Mouse (Mus musculus): ENCODE measurements around the gene Dda1. TPM values are rescaled to one million over a fixed set of nuclear protein-coding genes. Genes with fewer than 3 reads are reported as not detected.

Gene Dda1
- 12.2 TPM for polyA plus RNA-seq (2014; fragmentation: Illumina TruSeq; extraction: RNeasy Lipid Tissue Mini Kit (QIAGEN cat#74804); ENCODE audit: low read depth, low replicate concordance)

DNA sequence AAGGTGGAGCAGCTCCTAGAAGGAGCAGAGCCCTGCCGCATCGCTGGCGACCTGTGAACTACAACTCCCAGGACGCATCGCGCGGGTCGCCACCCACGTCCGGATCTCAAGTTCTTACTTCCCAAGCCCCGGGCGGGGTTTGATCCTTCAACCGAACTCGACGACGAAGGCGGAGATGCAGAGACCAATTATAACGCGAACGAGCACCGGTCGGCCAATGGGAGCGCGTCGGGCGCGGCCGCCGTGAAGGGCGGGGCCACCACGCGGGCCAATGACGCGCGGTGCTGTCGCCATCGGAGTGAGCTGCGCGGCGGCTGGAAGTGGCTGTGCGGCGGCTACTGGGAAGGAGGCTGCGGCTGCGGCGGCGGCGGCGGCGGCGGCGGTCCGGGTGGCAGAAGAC, at the start of gene Dda1:
TSS of gene Dda1 (plus strand) at position 284 of the 400 bp plus-strand sequence.

DNA sequence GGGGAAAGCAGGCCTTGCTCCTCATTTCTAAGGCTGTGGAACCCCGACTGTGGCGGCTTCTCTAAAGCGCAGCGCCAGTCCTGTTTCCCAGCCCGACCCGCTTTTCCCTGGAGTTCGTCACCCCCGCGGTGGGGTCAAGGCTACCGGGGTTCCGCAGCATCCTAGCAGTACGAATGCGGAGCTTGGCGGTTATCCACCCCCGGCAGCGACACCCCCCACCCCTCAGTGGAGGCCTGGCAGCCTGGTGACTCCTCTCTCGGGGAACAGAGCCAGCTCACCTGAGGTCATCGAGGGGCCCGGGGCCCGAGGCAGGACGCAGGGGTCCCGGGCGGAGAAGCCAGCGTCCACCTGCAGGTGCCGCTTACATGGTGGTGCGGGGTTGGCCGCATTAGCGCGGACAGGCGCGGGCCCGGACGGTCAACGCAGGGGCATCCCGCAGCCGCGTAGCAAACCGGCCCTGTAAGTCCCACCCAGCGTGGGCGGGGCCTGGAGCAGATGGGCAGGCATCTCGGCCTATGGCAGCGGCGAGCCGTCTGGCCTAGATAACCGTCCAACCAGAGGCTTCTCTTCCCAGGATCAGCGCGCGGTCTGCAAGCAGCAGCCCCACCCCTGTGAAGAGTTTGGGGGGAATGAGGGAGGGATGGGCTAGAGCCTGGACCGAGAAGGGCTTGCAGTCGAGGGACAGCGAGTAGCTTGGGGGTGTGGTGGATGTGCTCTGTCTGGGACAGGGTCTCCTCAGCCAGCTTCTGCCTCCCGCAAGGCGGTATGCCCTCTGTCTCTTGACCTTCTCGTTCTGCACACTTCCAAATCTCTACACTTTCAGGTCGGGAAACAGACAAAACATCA, 5.6 kb upstream of the Dda1 start, which contains the start of gene Abhd8:
TSS of gene Abhd8 (minus strand) at position 468 of the 846 bp plus-strand sequence.

DNA sequence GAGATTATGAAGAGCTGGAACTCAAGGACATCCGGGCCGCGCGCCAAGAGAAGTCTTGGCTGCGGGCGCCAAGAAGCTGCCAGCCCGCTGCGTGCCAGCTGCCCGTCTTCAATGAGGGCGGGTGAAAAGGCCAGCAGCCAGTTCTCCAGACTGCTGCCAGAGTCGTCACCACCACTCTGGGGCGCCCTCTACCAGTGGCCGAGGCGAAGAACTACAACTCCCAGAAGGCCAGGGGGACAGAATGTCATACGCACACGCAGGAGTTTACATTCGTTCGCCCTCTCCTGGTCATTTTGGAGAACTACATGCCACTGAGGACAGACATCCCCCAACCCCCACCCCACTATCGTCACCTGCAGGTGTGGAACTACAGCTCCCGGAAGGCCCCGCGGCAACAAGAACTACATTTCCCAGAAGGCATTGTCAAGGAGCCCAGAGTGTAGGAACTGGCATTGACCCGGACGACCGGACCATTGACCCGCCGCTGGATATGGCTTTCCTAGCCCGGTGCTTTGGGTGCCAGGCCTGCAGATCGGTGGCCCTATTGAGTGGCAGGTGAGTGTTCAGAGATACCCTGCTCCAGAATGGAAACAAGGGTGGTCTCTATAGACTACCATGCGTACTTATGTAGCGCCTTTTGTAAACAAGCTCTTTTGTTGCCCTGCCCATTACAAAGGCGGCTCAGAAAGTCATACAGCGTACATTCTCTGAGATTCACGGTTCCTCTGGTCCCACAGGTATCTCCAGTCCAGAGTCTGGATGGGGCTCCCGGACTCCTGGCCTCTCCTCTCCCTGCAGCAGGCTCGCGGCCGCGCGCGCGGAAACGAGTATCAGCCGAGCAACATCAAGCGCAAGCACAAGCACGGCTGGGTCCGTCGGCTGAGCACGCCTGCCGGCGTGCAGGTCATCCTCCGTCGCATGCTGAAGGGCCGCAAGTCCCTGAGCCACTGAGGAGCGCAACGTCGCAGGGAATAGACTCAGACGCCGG, 4.2 kb upstream of the Dda1 start, which contains the start of gene Mrpl34:
TSS of gene Mrpl34 (plus strand) at position 447 of the 988 bp plus-strand sequence.

DNA sequence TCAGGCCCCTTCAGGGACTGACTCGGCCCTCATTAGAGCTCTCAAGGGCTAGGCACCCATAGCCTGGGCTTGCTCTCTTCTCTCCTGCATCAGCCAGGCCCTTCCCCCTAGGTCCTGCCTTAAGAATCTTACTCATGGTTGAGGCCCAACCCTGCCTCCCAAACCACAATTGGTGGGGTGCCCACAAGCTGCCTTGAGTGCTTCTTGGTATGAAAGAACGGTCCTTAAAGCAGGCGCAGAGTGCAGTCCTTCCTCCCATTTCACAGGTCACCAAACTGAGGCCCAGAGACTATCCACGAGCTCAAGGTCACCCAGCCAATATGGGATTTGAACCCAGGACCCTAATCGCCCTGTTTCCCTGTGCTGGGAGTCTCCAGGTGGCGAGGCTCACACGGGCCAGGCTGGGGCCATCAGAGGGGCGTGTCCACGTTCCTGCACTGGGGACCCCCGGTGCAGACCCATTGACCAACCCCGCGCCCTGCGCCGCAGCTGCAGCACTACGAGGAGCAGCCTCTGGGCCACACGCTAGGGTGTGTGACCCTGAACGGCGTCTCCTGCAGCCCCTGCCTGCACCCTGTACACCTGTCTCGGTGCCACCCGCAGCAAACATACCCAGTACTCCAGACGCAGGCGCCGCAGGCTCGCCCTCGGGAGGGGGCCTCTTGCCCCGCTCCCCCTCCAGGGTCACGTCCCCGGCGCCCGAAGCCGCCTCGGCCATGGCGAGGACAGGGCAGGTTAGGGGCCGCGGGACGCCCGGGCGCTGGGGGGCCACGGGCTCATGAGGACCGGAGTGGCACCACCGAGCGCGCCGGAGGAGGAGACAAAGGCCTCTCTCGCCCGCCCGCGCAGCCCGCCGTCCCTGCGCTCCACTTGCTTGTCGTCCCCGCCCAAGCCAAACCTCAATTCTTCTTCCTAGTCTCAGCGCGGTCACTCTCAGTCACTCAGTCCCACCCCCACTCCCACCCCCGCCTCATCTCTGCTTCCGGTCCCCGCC, 16.4 kb downstream of the Dda1 start, which contains the start of gene Ano8:
TSS of gene Ano8 (minus strand) at position 822 of the 994 bp plus-strand sequence.

DNA sequence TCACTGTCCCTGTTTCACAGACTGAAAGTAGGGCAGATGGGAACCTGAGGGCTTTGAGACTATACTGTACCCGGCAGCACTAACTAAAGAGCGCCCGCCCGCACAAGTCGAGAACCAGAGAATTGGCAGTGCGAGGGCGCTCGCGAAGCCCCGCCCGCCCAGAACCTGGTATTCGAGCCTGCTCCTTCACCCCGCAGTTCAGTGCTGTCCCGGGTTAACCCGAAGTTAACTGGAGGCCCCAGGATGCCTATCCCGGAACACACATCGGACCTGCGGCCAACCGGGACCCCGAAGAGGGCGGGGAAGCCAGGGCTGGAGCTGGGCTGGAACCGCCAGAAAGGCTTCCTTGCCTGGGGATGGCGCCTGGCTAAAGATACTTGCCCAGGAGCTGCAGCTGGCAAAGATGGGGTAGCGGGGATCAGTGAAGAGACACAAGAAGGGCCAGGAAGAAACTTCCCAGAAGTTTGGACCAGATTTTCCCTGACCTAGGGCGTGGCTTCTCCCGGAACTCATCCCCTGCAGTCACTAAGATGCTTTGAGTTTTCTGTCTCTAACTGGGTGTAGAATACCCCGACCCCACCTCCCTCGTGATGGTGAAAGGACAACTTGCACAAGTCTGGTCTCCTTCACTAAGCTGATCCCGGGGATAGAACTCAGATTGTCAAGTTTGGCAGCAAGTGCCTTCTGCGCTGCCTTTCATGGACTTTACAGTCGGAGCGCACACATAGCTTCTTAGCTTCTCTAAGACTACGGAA, 18.9 kb downstream of the Dda1 start, which contains the start of gene Gtpbp3:
TSS of gene Gtpbp3 (plus strand) at position 413 of the 755 bp plus-strand sequence.

DNA sequence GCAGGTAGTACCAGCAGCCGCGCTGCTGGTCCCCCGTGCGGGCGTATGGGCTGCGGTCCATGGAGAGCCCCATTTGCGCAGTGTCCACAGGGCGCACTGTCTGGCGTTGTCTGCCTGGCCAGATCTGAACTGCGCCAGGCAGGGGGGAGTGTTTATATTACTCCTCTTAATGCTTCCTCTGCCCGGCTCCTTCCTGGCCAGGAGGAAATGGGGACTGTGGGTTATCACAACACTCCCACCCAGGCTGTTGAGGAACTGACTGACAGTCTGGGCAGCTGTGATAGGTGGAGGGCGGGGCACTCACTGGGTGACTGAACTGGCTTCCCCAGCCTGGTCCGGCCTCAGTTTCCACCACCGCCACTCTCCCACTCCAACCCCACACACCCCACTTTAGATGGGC, 42.6 kb downstream of the Dda1 start, which contains the start of gene Plvap:
TSS of gene Plvap (minus strand) at position 109 of the 400 bp plus-strand sequence.

DNA sequence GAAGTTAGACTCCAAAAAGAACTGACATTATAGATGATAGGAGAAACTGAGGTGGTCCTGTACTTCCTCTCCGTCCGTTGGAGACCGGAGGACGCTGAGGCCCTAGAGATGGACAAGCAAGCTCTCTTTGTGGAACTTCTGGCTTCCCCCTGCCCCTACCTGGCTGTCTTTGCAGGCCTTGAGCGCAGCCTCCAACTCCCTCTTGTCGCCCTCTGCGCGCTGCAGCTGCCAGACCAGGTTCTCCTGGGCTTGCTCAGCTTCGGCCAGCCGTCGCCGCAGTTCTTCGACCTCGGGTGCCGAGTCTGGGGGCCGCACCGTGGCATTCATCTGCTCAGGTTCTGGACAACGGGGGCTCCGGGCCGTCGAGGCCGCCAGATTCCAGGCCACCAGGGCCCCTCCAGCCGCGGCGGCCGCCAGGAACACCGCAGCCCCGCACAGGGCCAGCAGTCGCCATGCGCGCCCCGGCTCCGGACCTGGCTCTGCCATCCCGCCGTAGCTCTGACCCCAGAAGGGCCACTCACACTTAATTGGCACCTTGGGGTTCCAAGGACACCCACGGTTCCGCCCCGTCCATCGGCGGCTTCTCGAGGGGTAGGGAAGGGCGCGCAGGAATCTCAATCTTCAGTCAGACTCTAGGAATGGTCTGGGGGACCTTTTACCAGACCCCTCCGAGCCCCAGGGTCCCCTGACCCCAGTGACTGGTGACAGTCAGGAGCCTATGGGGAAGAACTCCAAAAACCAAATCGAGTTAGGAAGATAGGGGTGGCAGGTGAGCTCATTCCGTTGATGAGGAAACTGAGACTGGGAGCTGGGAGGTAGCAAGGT, 56.4 kb downstream of the Dda1 start, which contains the start of gene Ccdc194:
TSS of gene Ccdc194 (minus strand) at position 486 of the 825 bp plus-strand sequence.

Other genes with a start within 250 kb of the Dda1 start
- gene Myo9b, start 196.5 kb upstream of the Dda1 start, polyA plus RNA-seq (2014; fragmentation: Illumina TruSeq; extraction: RNeasy Lipid Tissue Mini Kit (QIAGEN cat#74804); ENCODE audit: low read depth, low replicate concordance) = 3.1 TPM
- 3.9 TPM for gene Haus8, start 196.3 kb upstream of the Dda1 start, polyA plus RNA-seq (2014; fragmentation: Illumina TruSeq; extraction: RNeasy Lipid Tissue Mini Kit (QIAGEN cat#74804); ENCODE audit: low read depth, low replicate concordance)
- gene Use1, start 102.4 kb upstream of the Dda1 start, polyA plus RNA-seq (2014; fragmentation: Illumina TruSeq; extraction: RNeasy Lipid Tissue Mini Kit (QIAGEN cat#74804); ENCODE audit: low read depth, low replicate concordance) = 4.1 TPM
- 6.8 TPM for gene Ocel1, start 97.9 kb upstream of the Dda1 start, polyA plus RNA-seq (2014; fragmentation: Illumina TruSeq; extraction: RNeasy Lipid Tissue Mini Kit (QIAGEN cat#74804); ENCODE audit: low read depth, low replicate concordance)
- 1.0 TPM for gene Nr2f6, start 87.2 kb upstream of the Dda1 start, polyA plus RNA-seq (2014; fragmentation: Illumina TruSeq; extraction: RNeasy Lipid Tissue Mini Kit (QIAGEN cat#74804); ENCODE audit: low read depth, low replicate concordance)
- gene Ushbp1, start 73.4 kb upstream of the Dda1 start, polyA plus RNA-seq (2014; fragmentation: Illumina TruSeq; extraction: RNeasy Lipid Tissue Mini Kit (QIAGEN cat#74804); ENCODE audit: low read depth, low replicate concordance) = 0.08 TPM
- 10.7 TPM for gene Babam1, start 72.3 kb upstream of the Dda1 start, polyA plus RNA-seq (2014; fragmentation: Illumina TruSeq; extraction: RNeasy Lipid Tissue Mini Kit (QIAGEN cat#74804); ENCODE audit: low read depth, low replicate concordance)
- 0.49 TPM for gene Ankle1, start 63.2 kb upstream of the Dda1 start, polyA plus RNA-seq (2014; fragmentation: Illumina TruSeq; extraction: RNeasy Lipid Tissue Mini Kit (QIAGEN cat#74804); ENCODE audit: low read depth, low replicate concordance)
- 2.9 TPM for gene Abhd8, start 5.5 kb upstream of the Dda1 start, polyA plus RNA-seq (2014; fragmentation: Illumina TruSeq; extraction: RNeasy Lipid Tissue Mini Kit (QIAGEN cat#74804); ENCODE audit: low read depth, low replicate concordance)
- gene Mrpl34, start 4.2 kb upstream of the Dda1 start, polyA plus RNA-seq (2014; fragmentation: Illumina TruSeq; extraction: RNeasy Lipid Tissue Mini Kit (QIAGEN cat#74804); ENCODE audit: low read depth, low replicate concordance) = 2.6 TPM
- gene Ano8, start 16.8 kb downstream of the Dda1 start, polyA plus RNA-seq (2014; fragmentation: Illumina TruSeq; extraction: RNeasy Lipid Tissue Mini Kit (QIAGEN cat#74804); ENCODE audit: low read depth, low replicate concordance) = 0.07 TPM
- gene Gtpbp3, start 18.9 kb downstream of the Dda1 start, polyA plus RNA-seq (2014; fragmentation: Illumina TruSeq; extraction: RNeasy Lipid Tissue Mini Kit (QIAGEN cat#74804); ENCODE audit: low read depth, low replicate concordance) = 0.59 TPM
- not detected for gene Plvap, start 42.6 kb downstream of the Dda1 start, polyA plus RNA-seq (2014; fragmentation: Illumina TruSeq; extraction: RNeasy Lipid Tissue Mini Kit (QIAGEN cat#74804); ENCODE audit: low read depth, low replicate concordance)
- not detected for gene Ccdc194, start 56.5 kb downstream of the Dda1 start, polyA plus RNA-seq (2014; fragmentation: Illumina TruSeq; extraction: RNeasy Lipid Tissue Mini Kit (QIAGEN cat#74804); ENCODE audit: low read depth, low replicate concordance)
- 0.88 TPM for gene Bst2, start 68.3 kb downstream of the Dda1 start, polyA plus RNA-seq (2014; fragmentation: Illumina TruSeq; extraction: RNeasy Lipid Tissue Mini Kit (QIAGEN cat#74804); ENCODE audit: low read depth, low replicate concordance)
- gene Mvb12a, start 73.7 kb downstream of the Dda1 start, polyA plus RNA-seq (2014; fragmentation: Illumina TruSeq; extraction: RNeasy Lipid Tissue Mini Kit (QIAGEN cat#74804); ENCODE audit: low read depth, low replicate concordance) = 1.1 TPM
- gene Tmem221, start 89.7 kb downstream of the Dda1 start, polyA plus RNA-seq (2014; fragmentation: Illumina TruSeq; extraction: RNeasy Lipid Tissue Mini Kit (QIAGEN cat#74804); ENCODE audit: low read depth, low replicate concordance) = 0.34 TPM
- 0.38 TPM for gene Nxnl1, start 97.4 kb downstream of the Dda1 start, polyA plus RNA-seq (2014; fragmentation: Illumina TruSeq; extraction: RNeasy Lipid Tissue Mini Kit (QIAGEN cat#74804); ENCODE audit: low read depth, low replicate concordance)
- 2.4 TPM for gene Slc27a1, start 99.7 kb downstream of the Dda1 start, polyA plus RNA-seq (2014; fragmentation: Illumina TruSeq; extraction: RNeasy Lipid Tissue Mini Kit (QIAGEN cat#74804); ENCODE audit: low read depth, low replicate concordance)
- gene Pgls, start 123.0 kb downstream of the Dda1 start, polyA plus RNA-seq (2014; fragmentation: Illumina TruSeq; extraction: RNeasy Lipid Tissue Mini Kit (QIAGEN cat#74804); ENCODE audit: low read depth, low replicate concordance) = 0.36 TPM
- gene Fam129c, start 128.4 kb downstream of the Dda1 start, polyA plus RNA-seq (2014; fragmentation: Illumina TruSeq; extraction: RNeasy Lipid Tissue Mini Kit (QIAGEN cat#74804); ENCODE audit: low read depth, low replicate concordance) = 1.4 TPM
- gene Colgalt1, start 141.8 kb downstream of the Dda1 start, polyA plus RNA-seq (2014; fragmentation: Illumina TruSeq; extraction: RNeasy Lipid Tissue Mini Kit (QIAGEN cat#74804); ENCODE audit: low read depth, low replicate concordance) = 17.1 TPM
- 0.04 TPM for gene Unc13a, start 202.6 kb downstream of the Dda1 start, polyA plus RNA-seq (2014; fragmentation: Illumina TruSeq; extraction: RNeasy Lipid Tissue Mini Kit (QIAGEN cat#74804); ENCODE audit: low read depth, low replicate concordance)
- gene Jak3, start 207.1 kb downstream of the Dda1 start, polyA plus RNA-seq (2014; fragmentation: Illumina TruSeq; extraction: RNeasy Lipid Tissue Mini Kit (QIAGEN cat#74804); ENCODE audit: low read depth, low replicate concordance) = 0.06 TPM
- 108 TPM for gene Insl3, start 220.0 kb downstream of the Dda1 start, polyA plus RNA-seq (2014; fragmentation: Illumina TruSeq; extraction: RNeasy Lipid Tissue Mini Kit (QIAGEN cat#74804); ENCODE audit: low read depth, low replicate concordance)
- gene B3gnt3, start 232.6 kb downstream of the Dda1 start, polyA plus RNA-seq (2014; fragmentation: Illumina TruSeq; extraction: RNeasy Lipid Tissue Mini Kit (QIAGEN cat#74804); ENCODE audit: low read depth, low replicate concordance) = 0.13 TPM